Mouse (Mus musculus) midbrain, embryonic 14.5 days (tissue): Measurements from ENCODE around the gene Fbxl15. TPM values are rescaled to one million over a fixed set of nuclear protein-coding genes. Genes with fewer than 3 reads are reported as not detected.

ENCODE experiments used
- ATAC-seq: fragments of 200-750 bp; cut with Nextera tagmentation; 2 replicates; pipeline ENCODE4 v1.8.0; 2017; ENCODE audit warnings: moderate number of reproducible peaks, moderate library complexity; ENCODE audit not compliant: low FRiP score, low TSS enrichment
- DNase-seq: peaks from one replicate; pipeline ENCODE4 v3.0.0-alpha.2; 2015
- H3K27ac ChIP-seq: fragments of 300-500 bp; sonication (generic); replicated peaks from 2 replicates; pipeline ENCODE4 v1.5.1; 2014; ENCODE audit warnings: mild to moderate bottlenecking, low read depth, low read length, moderate library complexity
- H3K27me3 ChIP-seq: fragments of 300-500 bp; sonication (generic); 2 replicates; pipeline ENCODE4 v1.6.1; 2014; ENCODE audit warnings: low read length, control low read depth, mixed read lengths; ENCODE audit not compliant: control insufficient read depth, insufficient read depth
- H3K36me3 ChIP-seq: fragments of 300-500 bp; sonication (generic); 2 replicates; pipeline ENCODE4 v1.6.1; 2014; ENCODE audit warnings: low read length, control low read depth; ENCODE audit not compliant: control insufficient read depth, insufficient read depth
- H3K4me1 ChIP-seq: fragments of 300-500 bp; sonication (generic); 2 replicates; pipeline ENCODE4 v1.6.1; 2014; ENCODE audit warnings: mild to moderate bottlenecking, antibody characterized with exemption, low read length, control low read depth; ENCODE audit not compliant: control insufficient read depth, insufficient read depth
- H3K4me2 ChIP-seq: fragments of 300-500 bp; sonication (generic); 2 replicates; pipeline ENCODE4 v1.6.1; 2014; ENCODE audit warnings: mild to moderate bottlenecking, low read length, moderate library complexity
- H3K4me3 ChIP-seq: fragments of 300-500 bp; sonication (generic); replicated peaks from 2 replicates; pipeline ENCODE4 v1.5.1; 2014; ENCODE audit warnings: low read depth, low read length
- H3K9ac ChIP-seq: fragments of 300-500 bp; sonication (generic); replicated peaks from 2 replicates; pipeline ENCODE4 v1.6.1; 2014; ENCODE audit warnings: mild to moderate bottlenecking, low read length, moderate library complexity
- H3K9me3 ChIP-seq: fragments of 300-500 bp; sonication (generic); 2 replicates; pipeline ENCODE4 v1.6.1; 2016; ENCODE audit warnings: low read length, control low read depth, mixed read lengths; ENCODE audit not compliant: control insufficient read depth
- WGBS: fragments of 180-500 bp; shearing (Covaris S2); extraction: QIAGEN DNeasy Blood & Tissue Kit; methylation state at CpG from one replicate; pipeline ENCODE4 v1.1.7; 2014; 5-methylcytosine and 5-hydroxymethylcytosine counted together
- polyA plus RNA-seq: library from polyadenylated mRNA; unstranded; fragments of >200 nt; fragmentation: Nextera tagmentation; extraction: Ambion mirVana; gene quantifications from 2 replicates; pipeline ENCODE4 v1.2.1, GENCODE M21; 2014

The Fbxl15 gene
- polyA plus RNA-seq, 1 experiment from 2014 or later: 45.8 TPM

DNA sequence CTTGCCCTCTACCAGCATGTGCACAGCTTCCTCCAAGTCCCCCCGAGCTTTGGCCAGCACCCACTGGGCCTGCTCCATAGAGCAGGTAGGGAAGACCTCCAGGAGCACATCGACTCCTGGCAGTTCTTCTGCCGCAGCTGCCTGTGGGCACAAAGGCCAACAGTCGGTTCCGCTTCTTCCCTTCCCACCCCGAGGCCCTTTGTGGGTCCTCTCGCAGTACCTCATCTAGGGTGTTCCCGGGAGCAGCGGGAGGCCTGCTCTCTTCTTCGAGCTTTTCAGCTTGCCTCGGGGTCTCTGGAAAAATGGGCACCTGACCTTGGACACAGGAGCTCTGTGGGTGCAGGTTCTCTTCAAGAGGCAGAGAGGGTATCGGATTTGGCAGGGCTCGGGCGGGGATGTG lies 3.3 kb downstream of the Fbxl15 start:
- no peak overlapping the region for H3K9ac ChIP-seq
- no peaks in the 10 kb centered on the region for H3K9me3 ChIP-seq
- H3K27ac ChIP-seq: no peak overlapping the region
- no peak overlapping the region for H3K4me3 ChIP-seq
- H3K27me3 ChIP-seq: no peaks in the 10 kb centered on the region
- peaks cover 18% of the 10 kb centered on the region for H3K4me1 ChIP-seq
- ATAC-seq (no peak), DNase-seq (no peak)
- H3K36me3 ChIP-seq: peaks cover 28% of the 10 kb centered on the region
- H3K4me2 ChIP-seq: no peak overlapping the region
- WGBS: 94% methylated on average over 14 of the region's 14 CpGs

DNA sequence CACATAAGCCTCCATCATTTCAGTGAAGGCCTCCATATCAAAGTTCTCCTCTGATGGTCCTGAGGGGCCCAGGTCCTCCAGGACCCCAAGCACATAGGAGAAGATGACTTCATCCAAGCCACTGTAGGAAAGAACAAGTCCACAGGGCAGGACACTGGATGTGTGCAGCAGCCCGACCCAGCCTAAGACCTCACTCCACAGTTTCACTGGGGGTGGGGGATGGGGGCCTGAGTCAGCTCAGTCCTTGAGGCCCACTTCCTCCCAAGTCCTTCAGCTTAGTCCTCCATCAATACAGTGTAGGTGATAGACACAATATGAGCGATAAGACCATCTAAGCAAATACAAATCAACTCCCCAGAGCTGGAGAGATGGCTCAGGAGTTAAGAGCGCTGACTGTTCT lies 4.0 kb downstream of the Fbxl15 start:
- H3K27ac ChIP-seq: no peak overlapping the region
- 93% methylated on average over 3 of the region's 3 CpGs for WGBS
- no peak overlapping the region for H3K9ac ChIP-seq
- peaks cover 28% of the 10 kb centered on the region for H3K36me3 ChIP-seq
- H3K4me3 ChIP-seq: no peak overlapping the region
- H3K9me3 ChIP-seq: no peaks in the 10 kb centered on the region
- H3K27me3 ChIP-seq: no peaks in the 10 kb centered on the region
- ATAC-seq (no peak), DNase-seq (no peak)
- peaks cover 18% of the 10 kb centered on the region for H3K4me1 ChIP-seq
- H3K4me2 ChIP-seq: no peak overlapping the region

DNA sequence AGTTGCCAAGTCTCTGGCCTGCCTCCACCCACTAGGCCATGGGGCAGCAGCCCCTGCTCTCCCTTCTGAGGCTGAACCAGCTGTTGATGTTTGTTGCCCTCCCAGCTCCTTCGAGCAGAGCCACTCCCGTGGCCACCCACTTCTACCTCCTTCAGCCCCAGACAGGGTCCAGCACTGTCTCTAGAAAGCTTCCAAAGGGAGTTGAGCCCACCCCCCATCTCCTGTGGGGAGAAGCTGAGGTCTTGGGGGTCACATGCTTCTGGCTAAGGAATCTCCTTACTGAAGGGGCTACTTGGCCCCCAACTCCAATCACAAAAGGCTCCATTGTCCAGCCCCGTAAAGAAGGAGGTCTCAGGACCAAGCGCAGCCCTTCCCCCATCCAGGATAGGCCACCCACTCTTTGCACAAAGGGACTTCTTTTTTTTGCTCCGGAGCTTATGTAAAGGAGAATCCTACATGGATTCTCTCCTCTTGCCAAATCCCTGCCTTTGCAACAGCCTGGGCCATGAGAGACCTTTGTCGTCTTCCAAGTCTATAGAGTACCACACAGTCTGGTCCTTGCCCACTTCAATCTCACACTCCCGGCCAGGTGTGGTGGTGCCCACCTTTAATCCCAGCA lies 4.8 kb downstream of the Fbxl15 start:
- peaks cover 28% of the 10 kb centered on the region for H3K36me3 ChIP-seq
- ATAC-seq (no peak), DNase-seq (no peak)
- no peaks in the 10 kb centered on the region for H3K27me3 ChIP-seq
- H3K9me3 ChIP-seq: no peaks in the 10 kb centered on the region
- no peak overlapping the region for H3K4me2 ChIP-seq
- H3K27ac ChIP-seq: no peak overlapping the region
- 31% methylated on average over 7 of the region's 7 CpGs for WGBS
- H3K4me1 ChIP-seq: peaks cover 23% of the 10 kb centered on the region
- H3K4me3 ChIP-seq: no peak overlapping the region
- no peak overlapping the region for H3K9ac ChIP-seq

DNA sequence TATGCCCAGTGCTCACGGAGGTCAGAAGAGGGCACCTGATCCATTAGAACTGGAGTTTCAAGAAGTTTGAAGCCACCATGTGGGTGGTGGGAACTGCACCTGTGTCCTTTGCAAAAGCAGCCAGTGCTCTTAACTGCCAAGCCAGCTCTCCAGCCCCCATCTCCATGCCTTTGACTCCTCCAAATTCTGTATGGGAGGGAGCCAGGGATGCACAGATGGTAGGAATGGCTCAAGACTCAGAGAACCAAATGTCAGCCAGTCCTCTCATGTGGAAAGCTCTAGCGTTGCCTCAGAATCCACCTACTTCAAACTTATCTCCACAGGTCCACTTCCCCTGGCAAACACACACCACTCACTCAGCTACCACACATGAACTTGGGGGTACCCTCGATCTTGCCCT lies 5.9 kb downstream of the Fbxl15 start:
- Histone ChIP-seq H3K9me3 (no peaks in the 10 kb centered on the region), H3K4me1 (peaks cover 25% of the 10 kb centered on the region), H3K4me3 (no peak overlapping the region), H3K27ac (no peak overlapping the region), H3K27me3 (no peaks in the 10 kb centered on the region), H3K4me2 (no peak overlapping the region), H3K36me3 (peaks cover 28% of the 10 kb centered on the region), H3K9ac (no peak overlapping the region)
- ATAC-seq (no peak), DNase-seq (no peak)
- 87% methylated on average over 3 of the region's 3 CpGs for WGBS

DNA sequence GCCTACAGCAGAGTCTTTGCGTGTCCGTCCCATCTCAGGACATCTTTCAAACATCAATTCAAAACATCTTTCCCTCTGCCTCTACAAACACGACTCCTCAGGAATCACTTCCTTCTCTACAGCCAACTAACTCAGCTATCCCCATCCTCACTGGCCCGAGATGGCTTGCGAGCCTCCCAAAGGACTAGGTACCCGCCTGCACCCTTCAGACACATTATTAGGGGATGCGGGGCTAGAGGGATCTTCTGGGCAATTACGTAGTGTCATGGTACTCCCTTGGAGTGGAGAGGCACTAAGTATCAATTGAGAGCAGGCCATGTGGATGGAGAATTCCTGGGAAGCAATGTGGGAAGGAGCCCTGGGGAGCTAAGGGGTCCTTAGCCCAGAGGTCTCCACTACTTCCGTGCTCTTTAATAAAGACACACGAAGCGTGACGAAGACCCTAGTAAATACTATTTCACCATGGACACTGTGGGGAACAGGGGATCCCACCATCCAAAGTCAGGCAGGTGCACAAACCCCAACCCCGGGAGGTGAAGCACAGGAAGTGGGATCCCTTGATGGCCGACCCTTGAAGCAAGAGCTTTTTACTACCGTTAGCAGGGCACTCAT lies 9.8 kb downstream of the Fbxl15 start:
- H3K36me3 ChIP-seq: 0 out of 2 replicates have a peak, but pooled peaks cover 1% of the 10 kb centered on the region
- peak overlapping the region; percentile 74 for H3K4me3 ChIP-seq
- H3K27ac ChIP-seq: peak overlapping the region; percentile 80
- no peak for DNase-seq
- ATAC-seq: no peak; the same call in none of the 2 replicates
- peaks cover 20% of the 10 kb centered on the region for H3K4me1 ChIP-seq
- peak overlapping the region; percentile 89 for H3K4me2 ChIP-seq
- 28% methylated on average over 15 of the region's 15 CpGs for WGBS
- no peaks in the 10 kb centered on the region for H3K27me3 ChIP-seq
- no peaks in the 10 kb centered on the region for H3K9me3 ChIP-seq
- peak overlapping the region; percentile 80 for H3K9ac ChIP-seq

DNA sequence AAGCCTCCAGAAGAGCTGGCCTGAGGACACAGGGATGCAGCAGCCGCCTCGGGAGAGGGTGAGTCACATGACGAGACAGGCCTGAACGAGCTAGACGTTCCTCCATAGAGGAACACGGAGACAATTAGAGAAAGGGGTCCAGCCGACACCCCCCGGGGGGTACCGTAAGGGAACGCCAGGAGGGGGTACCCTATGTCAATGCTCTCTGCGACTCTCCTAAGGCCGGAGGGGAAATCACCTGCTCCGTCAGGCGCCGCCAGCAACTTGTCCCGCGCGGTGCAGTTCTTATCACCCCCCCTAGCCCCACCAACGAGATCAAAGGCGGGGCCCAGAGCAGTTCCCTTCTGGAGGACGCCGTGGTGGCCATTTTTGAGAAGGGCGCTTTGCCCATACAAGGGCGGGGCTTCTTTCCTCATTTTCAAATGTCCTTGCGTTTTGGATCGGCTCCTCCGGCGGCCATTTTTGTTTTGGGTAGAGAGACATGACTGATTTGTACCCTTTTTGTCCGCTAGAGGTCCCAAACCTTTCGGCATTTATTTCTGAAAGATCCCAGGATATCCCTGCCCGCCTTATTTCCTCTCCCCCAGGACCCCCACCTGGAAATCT lies 10.4 kb downstream of the Fbxl15 start, which contains the start of gene Cuedc2:
Gene Cuedc2 (minus strand): TSS at position 372 of the 606 bp plus-strand sequence.
- peak within 1 kb of the TSS; percentile 80 for H3K9ac ChIP-seq
- H3K27me3 ChIP-seq: no peaks in the 10 kb centered on the region
- under 1% methylated on average over 31 of the region's 31 CpGs for WGBS
- no peaks in the 10 kb centered on the region for H3K36me3 ChIP-seq
- H3K4me3 ChIP-seq: peak within 1 kb of the TSS; percentile 74
- peaks cover 20% of the 10 kb centered on the region for H3K4me1 ChIP-seq
- H3K27ac ChIP-seq: peak within 1 kb of the TSS; percentile 80
- DNase-seq: peak; percentile 98
- peak within 1 kb of the TSS; percentile 89 for H3K4me2 ChIP-seq
- ATAC-seq: peak; percentile 92
- H3K9me3 ChIP-seq: no peaks in the 10 kb centered on the region

DNA sequence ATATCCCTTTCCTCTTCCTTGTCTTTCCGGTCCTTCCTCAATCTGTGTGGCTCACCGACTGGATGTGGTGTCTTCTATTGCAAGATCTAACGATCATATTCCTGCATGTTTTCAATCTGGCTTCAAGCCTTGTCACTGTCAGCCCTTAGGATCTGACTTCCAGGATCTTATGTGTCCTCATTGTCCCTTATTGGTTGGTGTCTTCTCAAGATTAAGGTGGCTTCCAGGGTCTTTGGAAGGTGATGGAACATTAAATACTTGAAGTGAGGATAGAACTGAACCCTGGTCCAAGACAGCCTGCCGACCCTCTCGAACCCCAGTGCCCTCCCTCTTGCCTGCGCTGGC lies 10.9 kb downstream of the Fbxl15 start:
- DNase-seq (no peak), ATAC-seq (0 out of 2 replicates have a peak, but pooled peaks have one; percentile 2)
- Histone ChIP-seq H3K4me2 (peak overlapping the region; percentile 45), H3K9ac (peak overlapping the region; percentile 12; the same call in 1 of the 2 replicates), H3K27ac (0 out of 2 replicates have a peak overlapping the region, but pooled peaks have one; percentile 42), H3K9me3 (no peaks in the 10 kb centered on the region), H3K4me3 (peak overlapping the region; percentile 74), H3K27me3 (no peaks in the 10 kb centered on the region), H3K36me3 (no peaks in the 10 kb centered on the region), H3K4me1 (peaks cover 20% of the 10 kb centered on the region)
- 52% methylated on average over 6 of the region's 6 CpGs for WGBS

DNA sequence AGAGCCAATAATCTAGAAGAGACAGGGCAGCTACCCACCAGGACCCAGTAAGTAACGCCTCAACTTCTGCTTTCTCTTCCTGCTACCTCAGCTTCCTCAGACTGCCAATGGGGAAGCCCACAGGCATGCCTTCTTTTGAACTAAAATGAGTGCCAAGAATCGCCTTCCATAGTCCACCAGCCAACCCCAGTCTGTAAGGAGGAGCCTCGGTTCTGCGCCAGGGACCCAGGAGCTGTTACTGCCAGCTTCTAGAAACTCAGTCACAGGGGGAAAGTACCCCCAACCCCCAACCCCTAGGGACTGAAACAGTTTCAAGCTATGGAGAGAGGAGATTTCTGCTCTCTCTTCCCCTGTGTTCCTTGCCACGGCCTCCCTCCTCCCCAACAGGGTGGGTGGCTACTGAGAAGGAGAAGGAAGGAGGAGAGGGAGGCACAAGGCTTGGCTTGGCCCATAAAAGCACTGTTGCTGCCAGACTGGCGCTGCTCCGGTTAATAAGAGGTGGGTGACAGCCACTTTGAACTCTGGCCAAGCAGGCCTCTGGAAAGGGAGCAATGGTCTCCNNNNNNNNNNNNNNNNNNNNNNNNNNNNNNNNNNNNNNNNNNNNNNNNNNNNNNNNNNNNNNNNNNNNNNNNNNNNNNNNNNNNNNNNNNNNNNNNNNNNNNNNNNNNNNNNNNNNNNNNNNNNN lies 11.4 kb downstream of the Fbxl15 start:
- Histone ChIP-seq H3K4me1 (peaks cover 20% of the 10 kb centered on the region), H3K9me3 (no peaks in the 10 kb centered on the region), H3K27ac (0 out of 2 replicates have a peak overlapping the region, but pooled peaks have one; percentile 42), H3K4me3 (no peak overlapping the region), H3K27me3 (no peaks in the 10 kb centered on the region), H3K36me3 (no peaks in the 10 kb centered on the region), H3K4me2 (peak overlapping the region; percentile 45), H3K9ac (0 out of 2 replicates have a peak overlapping the region, but pooled peaks have one; percentile 12)
- ATAC-seq (no peak), DNase-seq (no peak)
- 84% methylated on average over 7 of the region's 7 CpGs for WGBS
